Mouse (Mus musculus): ENCODE data around the gene Xcl1. TPM values are rescaled to one million over a fixed set of nuclear protein-coding genes. Genes with fewer than 3 reads are reported as not detected.
"Not testable (repeated sequence)": the region's sequence is repeated elsewhere in the genome, so short reads cannot be mapped to it uniquely, and the experiment has no call there.

Xcl1 gene
- total RNA-seq (2014; rRNA removed) (not detected in 2 replicates), polyA plus RNA-seq (2015; fragmentation: Nextera tagmentation; extraction: Ambion mirVana) (not detected in 2 replicates)

GRCm38 (mm10) chr1:164935477-164936044, at the start of gene Xcl1:
TSS of gene Xcl1 (minus strand) at chr1:164935527.
- no peak for TF ChIP-seq CTCF (IDR thresholded peaks at IDR 0.05; ENCODE audit: low read depth)
- DNase-seq (ENCODE audit: low spot score) (no peak), ATAC-seq (no peak)
- no peaks in the 10 kb centered on the region for H3K36me3 ChIP-seq (ENCODE audit: insufficient read depth, low read length)
- 79% methylated on average over 9 of the region's 9 CpGs for WGBS
- no peaks in the 10 kb centered on the region for H3K27me3 ChIP-seq (ENCODE audit: insufficient read depth, low read length)
- no peak within 1 kb of the TSS for H3K4me3 ChIP-seq (ENCODE audit: low read length)
- no peak within 1 kb of the TSS for H3K27ac ChIP-seq
- H3K9me3 ChIP-seq (ENCODE audit: low read length): no peaks in the 10 kb centered on the region
- H3K9ac ChIP-seq (replicated peaks; ENCODE audit: low read length): no peak within 1 kb of the TSS
- no peak within 1 kb of the TSS for H3K4me2 ChIP-seq (ENCODE audit: low read depth, low read length)
- H3K4me1 ChIP-seq (ENCODE audit: insufficient read depth, low read length): no peaks in the 10 kb centered on the region

GRCm38 (mm10) chr1:164984681-164985080, 49.4 kb upstream of the Xcl1 start:
- H3K9me3 ChIP-seq (ENCODE audit: low read length); H3K4me1 ChIP-seq (ENCODE audit: insufficient read depth, low read length); H3K9ac ChIP-seq (replicated peaks; ENCODE audit: low read length); H3K27me3 ChIP-seq (ENCODE audit: insufficient read depth, low read length); ATAC-seq; DNase-seq (ENCODE audit: low spot score); H3K4me2 ChIP-seq (ENCODE audit: low read depth, low read length); H3K36me3 ChIP-seq (ENCODE audit: insufficient read depth, low read length); H3K27ac ChIP-seq; H3K4me3 ChIP-seq (ENCODE audit: low read length): not testable (repeated sequence)
- WGBS: 90% methylated on average over 10 of the region's 10 CpGs

- Histone ChIP-seq H3K9me3 (ENCODE audit: low read length) (no peaks in the 10 kb centered on the region), H3K4me3 (ENCODE audit: low read length) (no peak overlapping the region), H3K4me1 (ENCODE audit: insufficient read depth, low read length) (no peaks in the 10 kb centered on the region), H3K4me2 (ENCODE audit: low read depth, low read length) (no peak overlapping the region), H3K9ac (replicated peaks; ENCODE audit: low read length) (no peak overlapping the region), H3K27ac (no peak overlapping the region), H3K27me3 (ENCODE audit: insufficient read depth, low read length) (no peaks in the 10 kb centered on the region), H3K36me3 (ENCODE audit: insufficient read depth, low read length) (no peaks in the 10 kb centered on the region)
- ATAC-seq (no peak), DNase-seq (ENCODE audit: low spot score) (no peak)
- no peak for TF ChIP-seq CTCF (IDR thresholded peaks at IDR 0.05; ENCODE audit: low read depth)
Observed at GRCm38 (mm10) chr1:164977351-164977750, 42.0 kb upstream of the Xcl1 start.

- no peak for TF ChIP-seq CTCF (IDR thresholded peaks at IDR 0.05; ENCODE audit: low read depth)
- Histone ChIP-seq H3K36me3 (ENCODE audit: insufficient read depth, low read length) (no peaks in the 10 kb centered on the region), H3K4me1 (ENCODE audit: insufficient read depth, low read length) (no peaks in the 10 kb centered on the region), H3K9ac (replicated peaks; ENCODE audit: low read length) (no peak overlapping the region), H3K27me3 (ENCODE audit: insufficient read depth, low read length) (no peaks in the 10 kb centered on the region), H3K9me3 (ENCODE audit: low read length) (no peaks in the 10 kb centered on the region), H3K27ac (no peak overlapping the region), H3K4me3 (ENCODE audit: low read length) (no peak overlapping the region), H3K4me2 (ENCODE audit: low read depth, low read length) (no peak overlapping the region)
- no peak for ATAC-seq
- 75% methylated on average over 7 of the region's 7 CpGs for WGBS
- no peak for DNase-seq (ENCODE audit: low spot score)
Observed at GRCm38 (mm10) chr1:164975729-164976128, 40.4 kb upstream of the Xcl1 start.

GRCm38 (mm10) chr1:164975276-164975675, 39.9 kb upstream of the Xcl1 start:
- Histone ChIP-seq H3K9ac (replicated peaks; ENCODE audit: low read length) (no peak overlapping the region), H3K27me3 (ENCODE audit: insufficient read depth, low read length) (no peaks in the 10 kb centered on the region), H3K4me3 (ENCODE audit: low read length) (no peak overlapping the region), H3K9me3 (ENCODE audit: low read length) (no peaks in the 10 kb centered on the region), H3K4me2 (ENCODE audit: low read depth, low read length) (no peak overlapping the region), H3K4me1 (ENCODE audit: insufficient read depth, low read length) (no peaks in the 10 kb centered on the region), H3K27ac (no peak overlapping the region), H3K36me3 (ENCODE audit: insufficient read depth, low read length) (no peaks in the 10 kb centered on the region)
- DNase-seq (ENCODE audit: low spot score) (no peak), ATAC-seq (no peak)
- 84% methylated on average over 3 of the region's 3 CpGs for WGBS
- no peak for TF ChIP-seq CTCF (IDR thresholded peaks at IDR 0.05; ENCODE audit: low read depth)

- Histone ChIP-seq H3K36me3 (ENCODE audit: insufficient read depth, low read length) (no peaks in the 10 kb centered on the region), H3K4me2 (ENCODE audit: low read depth, low read length) (no peak overlapping the region), H3K4me1 (ENCODE audit: insufficient read depth, low read length) (no peaks in the 10 kb centered on the region), H3K27ac (no peak overlapping the region), H3K9ac (replicated peaks; ENCODE audit: low read length) (no peak overlapping the region), H3K9me3 (ENCODE audit: low read length) (no peaks in the 10 kb centered on the region), H3K4me3 (ENCODE audit: low read length) (no peak overlapping the region), H3K27me3 (ENCODE audit: insufficient read depth, low read length) (no peaks in the 10 kb centered on the region)
- WGBS: 7% methylated on average over 3 of the region's 3 CpGs
- TF ChIP-seq CTCF (IDR thresholded peaks at IDR 0.05; ENCODE audit: low read depth): no peak
- DNase-seq (ENCODE audit: low spot score) (peak; percentile 49), ATAC-seq (peak; percentile 56; the same call in 1 of the 2 replicates)
Observed at GRCm38 (mm10) chr1:164973790-164974189, 38.5 kb upstream of the Xcl1 start.

- H3K4me3 ChIP-seq (ENCODE audit: low read length): no peak overlapping the region
- ATAC-seq: no peak
- H3K27me3 ChIP-seq (ENCODE audit: insufficient read depth, low read length): no peaks in the 10 kb centered on the region
- TF ChIP-seq CTCF (IDR thresholded peaks at IDR 0.05; ENCODE audit: low read depth): no peak
- no peak for DNase-seq (ENCODE audit: low spot score)
- WGBS: 91% methylated on average over 1 of the region's 1 CpGs
- no peaks in the 10 kb centered on the region for H3K4me1 ChIP-seq (ENCODE audit: insufficient read depth, low read length)
- H3K36me3 ChIP-seq (ENCODE audit: insufficient read depth, low read length): no peaks in the 10 kb centered on the region
- no peak overlapping the region for H3K27ac ChIP-seq
- H3K9ac ChIP-seq (replicated peaks; ENCODE audit: low read length): no peak overlapping the region
- H3K9me3 ChIP-seq (ENCODE audit: low read length): no peaks in the 10 kb centered on the region
- no peak overlapping the region for H3K4me2 ChIP-seq (ENCODE audit: low read depth, low read length)
Observed at GRCm38 (mm10) chr1:164973341-164973740, 38.0 kb upstream of the Xcl1 start.
